Mouse (Mus musculus): Measurements from ENCODE around the gene B9d2. TPM values are rescaled to one million over a fixed set of nuclear protein-coding genes. Genes with fewer than 3 reads are reported as not detected.
A peak's percentile ranks its signal among the peaks of the same experiment; 100 is the strongest.

Gene B9d2
- 34.4 and 38.7 TPM in 2 replicates for total RNA-seq (2015)
- total RNA-seq (2017), result 38.2 and 39.8 TPM in 2 replicates

- ATAC-seq (replicated peaks; ENCODE audit: poor library complexity), result peak; percentile 68
These were observed at the start of gene B9d2 for GRCm38 (mm10) chr7:25680514-25681258. TSS of gene B9d2 (plus strand) at chr7:25680780.

GRCm38 (mm10) chr7:25632679-25633078 is 47.9 kb upstream of the B9d2 start:
- peak; percentile 85 for ATAC-seq (replicated peaks; ENCODE audit: poor library complexity)

GRCm38 (mm10) chr7:25636373-25636772 is 44.2 kb upstream of the B9d2 start:
- ATAC-seq (replicated peaks; ENCODE audit: poor library complexity), result no peak

GRCm38 (mm10) chr7:25637099-25637498 is 43.5 kb upstream of the B9d2 start:
- ATAC-seq (replicated peaks; ENCODE audit: poor library complexity), result no peak

- no peak for ATAC-seq (replicated peaks; ENCODE audit: poor library complexity)
These were observed 40.8 kb upstream of the B9d2 start for GRCm38 (mm10) chr7:25639754-25640153.

- 0 out of 2 replicates have a peak, but pooled peaks have one; percentile 17 for ATAC-seq (replicated peaks; ENCODE audit: poor library complexity)
These were observed 36.4 kb upstream of the B9d2 start for GRCm38 (mm10) chr7:25644136-25644535.

GRCm38 (mm10) chr7:25644631-25645030 is 35.9 kb upstream of the B9d2 start:
- ATAC-seq (replicated peaks; ENCODE audit: poor library complexity), result peak; percentile 48

- ATAC-seq (replicated peaks; ENCODE audit: poor library complexity), result peak; percentile 36
These were observed 35.5 kb upstream of the B9d2 start for GRCm38 (mm10) chr7:25645074-25645473.

- peak; percentile 26 for ATAC-seq (replicated peaks; ENCODE audit: poor library complexity)
These were observed 32.9 kb upstream of the B9d2 start for GRCm38 (mm10) chr7:25647574-25648123.

GRCm38 (mm10) chr7:25649839-25650238 is 30.7 kb upstream of the B9d2 start:
- ATAC-seq (replicated peaks; ENCODE audit: poor library complexity), result peak; percentile 58

GRCm38 (mm10) chr7:25651281-25651680 is 29.3 kb upstream of the B9d2 start:
- peak; percentile 67 for ATAC-seq (replicated peaks; ENCODE audit: poor library complexity)

- ATAC-seq (replicated peaks; ENCODE audit: poor library complexity), result no peak
These were observed 28.3 kb upstream of the B9d2 start for GRCm38 (mm10) chr7:25652244-25652759.

- no peak for ATAC-seq (replicated peaks; ENCODE audit: poor library complexity)
These were observed 24.8 kb upstream of the B9d2 start for GRCm38 (mm10) chr7:25655601-25656428.

GRCm38 (mm10) chr7:25657785-25658184 is 22.8 kb upstream of the B9d2 start:
- ATAC-seq (replicated peaks; ENCODE audit: poor library complexity), result no peak

GRCm38 (mm10) chr7:25658657-25659472 is 21.7 kb upstream of the B9d2 start, which contains the start of the genes Bckdha and Exosc5:
TSS of gene Bckdha (minus strand) at chr7:25658981.
TSS of gene Exosc5 (plus strand) at chr7:25659164.
- ATAC-seq (replicated peaks; ENCODE audit: poor library complexity), result peak; percentile 94

GRCm38 (mm10) chr7:25666381-25666780 is 14.2 kb upstream of the B9d2 start:
- ATAC-seq (replicated peaks; ENCODE audit: poor library complexity), result no peak

- no peak for ATAC-seq (replicated peaks; ENCODE audit: poor library complexity)
These were observed 11.4 kb upstream of the B9d2 start for GRCm38 (mm10) chr7:25669158-25669557.

- no peak for ATAC-seq (replicated peaks; ENCODE audit: poor library complexity)
These were observed 10.9 kb upstream of the B9d2 start for GRCm38 (mm10) chr7:25669631-25670030.

GRCm38 (mm10) chr7:25670096-25670495 is 10.5 kb upstream of the B9d2 start:
- ATAC-seq (replicated peaks; ENCODE audit: poor library complexity), result no peak

- ATAC-seq (replicated peaks; ENCODE audit: poor library complexity), result no peak
These were observed 8.9 kb upstream of the B9d2 start for GRCm38 (mm10) chr7:25671686-25672085.

Data from megakaryocyte progenitor cell, adult 5-6 weeks (primary cell).